Mouse (Mus musculus) frontal cortex, adult 2 months (tissue): ENCODE measurements around the gene Igfbpl1. TPM values are rescaled to one million over a fixed set of nuclear protein-coding genes. Genes with fewer than 3 reads are reported as not detected.

Experiments used
- DNase-seq, 2 experiments: peaks; one replicate each; pipeline ENCODE4 v3.0.0; 2022; ENCODE audit warnings: low spot score in 1 of 2; ENCODE audit errors: extremely low spot score in 1 of 2
- polyA plus RNA-seq: library from polyadenylated mRNA; depleted of rRNA; stranded (reverse); fragments of >200 nt; gene quantifications from 2 replicates; pipeline ENCODE4 v1.2.3, GENCODE M21; 2012

Igfbpl1 gene
- polyA plus RNA-seq, 1 experiment = 13.1 TPM

DNA sequence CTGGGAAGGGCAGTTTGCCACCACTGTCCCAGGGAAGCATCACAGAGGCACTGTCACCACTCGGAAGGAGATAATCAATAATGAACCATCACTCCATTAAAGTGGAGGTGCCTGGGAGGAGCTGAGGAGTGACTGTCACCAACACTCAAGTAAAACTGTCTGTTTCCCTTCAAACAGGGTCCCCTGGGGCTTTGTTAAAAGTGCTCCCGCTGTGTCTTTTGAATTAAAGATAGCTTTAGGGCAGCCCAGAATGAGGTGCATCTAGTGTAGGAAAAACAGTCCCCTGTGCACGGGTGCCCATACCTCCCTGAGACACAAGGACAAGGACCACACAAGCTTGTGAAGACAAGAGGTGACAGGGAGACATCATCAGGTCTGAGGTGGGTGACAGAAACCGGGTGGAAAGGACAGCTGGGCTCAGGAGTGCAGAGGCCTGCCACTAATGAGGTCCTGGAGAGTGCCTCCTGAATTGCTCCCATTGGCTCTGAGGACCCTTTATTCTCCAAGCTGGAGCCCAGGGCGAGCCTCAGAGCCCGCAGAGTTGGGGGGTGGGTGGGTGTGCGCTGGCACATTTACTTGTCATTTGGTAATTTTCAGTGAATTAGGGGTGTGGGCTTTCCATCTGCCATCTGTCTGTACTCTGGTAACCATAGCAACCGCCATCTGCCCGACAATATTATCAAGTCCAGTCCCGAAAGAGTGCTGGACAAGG is 2.5 kb downstream of the Igfbpl1 start:
- no peak for DNase-seq

DNA sequence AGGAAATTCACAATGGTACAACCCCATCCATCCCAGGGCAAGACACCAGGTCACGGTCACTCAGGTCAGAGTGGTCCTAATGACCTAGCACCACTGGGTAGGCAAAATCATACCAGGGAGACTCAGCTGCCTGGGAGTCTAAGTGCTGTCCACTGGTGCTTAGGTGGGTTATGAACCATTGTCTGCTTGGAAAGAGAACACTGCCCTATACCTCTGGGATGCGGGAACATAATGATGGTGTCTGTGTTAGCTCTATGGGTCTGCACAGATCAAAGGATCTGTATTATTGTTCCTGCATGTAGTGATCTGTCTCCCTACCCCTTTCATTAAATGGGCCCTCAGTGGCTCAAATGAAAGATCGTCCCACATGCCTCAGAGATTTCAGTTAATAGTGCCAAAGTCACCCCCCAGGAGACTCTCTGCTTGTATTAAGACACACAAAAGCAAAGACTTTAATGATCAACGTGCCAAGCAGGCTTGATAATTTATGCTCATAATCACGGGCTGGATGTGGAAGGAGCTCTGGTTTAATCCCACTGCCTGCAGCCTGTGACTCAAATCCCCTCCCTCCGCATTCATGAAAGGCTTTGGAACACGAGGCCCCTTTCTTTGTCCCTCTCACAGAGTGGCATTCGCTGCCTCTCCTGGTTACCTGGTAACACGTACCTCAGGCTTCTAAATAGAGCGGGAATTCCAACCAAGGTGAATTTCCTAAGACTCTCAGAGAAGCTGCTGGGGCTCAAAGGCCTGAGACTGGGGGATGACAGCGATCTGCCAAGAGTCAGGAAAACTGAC is 3.7 kb downstream of the Igfbpl1 start:
- no peak for DNase-seq

DNA sequence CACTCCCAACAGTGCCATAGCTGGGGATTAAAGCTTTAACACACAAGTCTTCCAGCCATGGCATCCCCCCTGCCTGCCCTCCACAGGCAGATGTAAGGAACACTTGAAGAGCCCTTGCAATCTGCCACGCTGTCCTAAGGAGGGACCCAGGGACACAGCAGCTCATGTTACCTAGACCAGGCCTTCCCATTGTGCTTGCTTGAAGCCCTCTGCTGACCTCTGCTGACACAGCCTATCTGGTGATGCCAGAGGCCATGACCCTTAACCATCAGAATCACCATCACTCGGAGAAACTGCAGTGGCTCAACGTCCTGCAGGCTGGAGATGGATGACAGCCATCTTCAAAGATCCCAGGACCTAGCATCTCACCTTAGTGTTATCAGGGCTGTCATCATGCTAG is 4.7 kb downstream of the Igfbpl1 start:
- DNase-seq = no peak

DNA sequence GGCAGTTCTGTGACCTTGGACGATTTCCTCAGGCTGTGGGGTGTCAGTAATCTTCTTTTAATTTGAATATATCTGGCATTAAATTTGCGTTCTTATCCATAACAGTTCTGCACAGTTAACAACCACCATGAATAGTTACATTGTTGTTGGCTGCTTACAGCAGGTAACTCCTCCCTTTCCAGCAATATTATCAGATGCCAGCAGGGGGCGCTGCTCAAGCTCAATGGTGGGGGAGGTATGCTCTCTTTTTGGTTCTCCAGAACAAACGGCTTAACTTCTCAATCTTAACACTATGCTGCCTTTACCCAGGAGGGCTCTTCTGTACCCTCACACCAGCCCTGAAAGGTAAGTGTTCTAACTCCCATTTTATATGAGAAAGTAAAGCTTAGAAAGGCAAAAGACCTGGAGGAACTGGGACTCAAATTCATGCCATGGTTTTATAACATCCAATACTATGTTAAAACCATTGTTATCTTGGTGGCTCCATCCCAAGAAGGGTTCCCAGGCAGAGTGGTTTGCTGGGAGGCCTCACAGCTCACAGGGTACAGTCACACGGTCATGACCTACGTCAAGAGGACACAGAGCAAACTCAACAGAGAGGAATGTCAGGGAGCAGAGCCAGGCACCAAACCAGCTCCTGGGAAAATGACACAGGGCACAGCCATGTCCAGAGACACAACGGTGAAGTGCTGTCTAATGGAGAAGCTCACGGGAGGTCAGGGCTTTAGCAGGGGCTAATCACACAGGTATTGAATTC is 6.5 kb downstream of the Igfbpl1 start:
- DNase-seq = peak in 1 of 2 experiments; percentile 82

DNA sequence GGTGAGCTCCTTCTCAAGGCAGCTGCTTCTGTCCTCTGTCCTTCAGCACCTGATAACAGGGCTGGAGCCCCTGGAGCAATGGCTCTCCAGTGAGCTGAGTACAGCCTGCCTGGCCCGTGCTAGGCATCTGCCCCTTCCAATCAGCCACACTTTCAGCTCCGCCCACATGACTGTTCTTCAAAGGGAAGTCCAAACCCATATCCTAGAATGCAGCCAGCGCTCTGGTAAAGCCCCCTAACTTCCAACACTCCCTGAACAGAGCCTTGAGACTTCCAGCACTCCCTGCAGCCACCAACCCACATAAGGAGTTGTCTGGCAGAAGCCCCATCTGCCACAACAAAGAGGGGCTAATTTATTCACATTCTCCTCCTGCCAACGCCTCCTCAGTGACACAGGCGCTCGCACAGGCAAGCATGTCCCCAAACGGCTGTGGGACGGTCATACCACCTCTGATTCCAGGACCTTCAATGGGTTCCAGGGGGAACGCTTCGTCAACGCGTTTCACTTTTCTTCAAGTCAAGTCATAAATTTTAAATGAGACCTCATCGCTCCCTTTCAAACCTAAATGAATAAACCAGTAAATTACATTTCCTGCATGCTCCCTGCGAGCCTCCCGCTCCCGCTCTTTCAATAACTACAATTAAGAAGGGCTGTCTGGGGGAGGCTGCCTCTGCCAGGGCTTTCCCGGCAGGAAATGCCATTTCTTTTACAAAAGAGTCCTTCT is 7.4 kb downstream of the Igfbpl1 start:
- peak in 1 of 2 experiments; percentile 55 for DNase-seq

DNA sequence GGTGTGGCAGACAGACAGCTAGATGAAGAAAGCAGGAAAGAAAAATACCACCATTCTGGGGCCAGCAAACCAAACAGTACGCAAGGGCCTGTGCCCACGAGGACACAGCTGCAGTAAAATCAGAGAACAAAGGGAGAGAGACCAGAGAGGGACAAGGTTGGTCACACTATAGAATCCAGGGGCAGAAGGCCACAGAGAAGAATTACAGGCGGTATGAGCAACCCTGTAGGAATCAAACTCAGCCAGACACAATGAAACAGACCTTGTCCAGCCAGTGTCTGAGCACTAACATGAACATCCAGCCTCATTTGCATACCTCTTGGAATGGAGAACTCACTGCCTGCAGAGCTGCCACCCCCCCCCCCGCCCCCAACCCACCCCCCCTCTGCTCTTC is 7.9 kb downstream of the Igfbpl1 start:
- no peak for DNase-seq

DNA sequence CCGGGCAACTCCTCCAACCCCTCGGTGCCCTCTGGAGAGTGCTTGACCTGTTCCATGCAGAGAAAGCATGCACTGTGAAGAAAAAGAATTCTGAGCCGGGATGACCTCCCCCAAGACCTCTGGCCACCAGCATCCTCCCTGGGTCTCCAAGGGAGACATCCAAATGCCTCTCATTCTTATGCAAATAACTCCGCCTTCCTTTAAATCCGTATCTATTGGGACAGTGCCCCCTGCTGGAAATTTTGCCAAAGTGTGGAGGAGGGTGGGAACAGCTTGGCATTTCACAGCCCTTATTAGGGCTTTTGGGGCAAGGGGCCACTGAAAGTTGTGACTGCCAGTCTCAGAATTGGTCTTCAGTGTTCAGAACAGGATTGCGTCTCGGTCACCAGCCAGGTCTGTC is 11.2 kb downstream of the Igfbpl1 start:
- DNase-seq = peak in 1 of 2 experiments; percentile 79

DNA sequence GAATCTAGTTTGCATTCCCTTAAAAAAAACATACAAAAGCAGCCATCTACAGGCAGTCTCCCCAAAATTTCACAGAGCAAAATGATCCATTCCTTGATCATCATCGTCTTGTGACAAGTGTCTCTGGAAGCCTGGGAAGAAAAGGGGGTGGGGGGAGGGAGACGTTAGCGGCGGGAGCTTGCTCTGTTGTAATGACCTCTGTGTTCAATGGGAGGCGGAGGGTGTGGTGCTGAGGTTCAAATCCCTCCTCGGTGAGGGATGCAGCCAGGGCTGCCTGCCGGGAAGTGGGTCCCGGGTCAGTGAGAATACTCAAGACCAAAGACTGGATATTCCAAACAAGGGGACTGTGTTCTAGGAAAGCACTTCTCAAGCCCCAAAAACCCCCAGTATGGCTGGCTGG is 15.5 kb downstream of the Igfbpl1 start:
- no peak for DNase-seq

DNA sequence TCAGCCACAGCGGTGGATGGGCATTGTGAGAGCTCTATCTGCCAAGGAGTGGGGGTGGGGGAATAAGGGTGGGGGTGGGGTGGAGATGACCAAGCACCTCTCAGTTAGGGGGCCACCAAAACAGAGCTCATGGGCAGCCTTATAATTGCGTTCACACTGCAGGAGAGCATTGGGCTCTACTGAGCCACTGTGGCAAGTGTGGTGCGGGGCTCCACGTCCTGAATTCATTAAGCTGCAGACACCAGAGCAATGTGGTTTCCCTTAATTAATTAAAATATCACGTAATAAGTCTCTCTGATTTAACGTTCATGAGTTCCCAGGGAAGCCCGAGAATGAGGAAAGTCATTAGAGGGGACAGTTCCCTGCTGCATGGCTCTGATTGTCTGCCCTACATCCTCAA is 18.7 kb downstream of the Igfbpl1 start:
- DNase-seq = no peak

DNA sequence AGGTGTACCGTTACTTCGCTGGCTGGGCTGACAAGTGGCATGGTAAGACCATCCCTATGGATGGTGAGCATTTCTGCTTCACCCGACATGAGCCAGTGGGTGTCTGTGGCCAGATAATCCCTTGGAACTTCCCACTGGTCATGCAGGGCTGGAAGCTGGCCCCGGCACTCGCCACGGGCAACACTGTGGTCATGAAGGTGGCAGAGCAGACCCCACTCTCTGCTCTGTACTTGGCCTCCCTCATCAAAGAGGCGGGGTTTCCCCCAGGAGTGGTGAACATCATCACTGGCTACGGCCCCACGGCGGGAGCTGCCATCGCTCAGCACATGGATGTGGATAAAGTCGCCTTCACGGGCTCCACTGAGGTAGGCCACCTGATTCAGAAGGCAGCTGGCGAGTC is 23.8 kb downstream of the Igfbpl1 start:
- no peak for DNase-seq

DNA sequence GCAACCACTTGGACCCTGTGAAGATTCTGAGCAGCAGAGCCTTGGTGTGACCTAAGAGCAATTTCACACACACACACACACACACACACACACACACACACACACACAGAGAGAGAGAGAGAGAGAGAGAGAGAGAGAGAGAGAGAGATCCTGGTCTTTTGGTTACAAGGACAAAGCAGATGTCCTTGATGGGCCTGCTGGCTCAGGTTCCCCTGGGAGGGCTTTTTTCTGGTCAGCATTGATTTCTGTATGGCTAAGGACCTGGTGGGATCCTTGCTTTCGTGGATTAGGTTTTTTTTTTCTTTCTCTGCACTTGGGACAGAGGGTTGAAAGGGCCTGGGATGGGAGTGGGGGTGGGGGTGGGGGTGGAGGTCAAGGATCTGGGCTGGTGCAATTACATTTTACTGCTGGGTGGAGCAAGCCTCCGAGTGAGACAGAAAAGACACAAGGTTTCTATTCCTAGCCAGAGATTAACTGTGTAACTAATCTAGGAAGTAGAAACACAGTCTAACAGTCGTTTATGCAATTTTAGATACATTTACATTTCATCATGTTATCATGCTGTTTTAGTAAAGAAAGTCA is 26.7 kb downstream of the Igfbpl1 start:
- DNase-seq = no peak

DNA sequence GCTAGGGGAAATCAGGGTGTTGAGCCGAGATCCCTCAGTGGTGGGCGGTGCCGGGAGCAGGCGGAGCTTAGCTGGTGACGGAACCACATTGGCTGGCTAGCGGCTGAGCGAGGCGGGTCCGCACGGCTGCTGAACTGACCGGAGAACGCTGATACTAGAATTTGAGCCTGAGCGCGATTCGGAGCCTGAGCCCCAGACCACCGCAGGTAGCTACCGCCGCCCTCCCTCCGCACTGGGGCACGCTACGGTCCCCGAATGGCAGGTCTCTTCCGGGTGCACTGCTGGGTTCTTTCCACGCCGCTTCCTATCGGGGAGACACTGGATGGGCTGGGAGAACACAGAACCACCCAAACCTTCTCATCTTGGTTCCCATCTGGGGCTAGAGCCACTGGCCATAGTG is 27.8 kb downstream of the Igfbpl1 start, which contains the start of gene Aldh1b1:
TSS of gene Aldh1b1 (plus strand) at position 59 of the 400 bp plus-strand sequence.
- DNase-seq = peak; percentile 31 to 80

DNA sequence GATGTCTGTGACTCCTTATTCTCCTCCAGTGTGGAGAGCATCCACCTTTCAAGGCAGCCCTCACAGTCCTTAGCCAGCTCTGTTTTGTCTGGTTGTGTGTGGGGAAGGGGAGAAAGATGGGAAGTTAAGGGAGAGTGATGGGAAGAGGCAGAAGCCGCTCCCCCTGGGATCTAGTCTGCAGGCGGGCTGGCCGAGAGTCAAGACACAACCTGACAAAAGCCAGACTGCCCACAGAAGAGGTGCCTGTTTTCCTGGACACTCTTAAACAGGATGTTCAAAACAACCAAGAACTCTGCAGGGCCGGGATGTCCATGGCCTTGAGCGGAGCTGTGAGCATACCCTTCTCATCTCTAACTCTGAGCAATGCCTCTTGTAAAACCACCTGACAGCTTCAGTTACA is 30.0 kb downstream of the Igfbpl1 start:
- no peak for DNase-seq

DNA sequence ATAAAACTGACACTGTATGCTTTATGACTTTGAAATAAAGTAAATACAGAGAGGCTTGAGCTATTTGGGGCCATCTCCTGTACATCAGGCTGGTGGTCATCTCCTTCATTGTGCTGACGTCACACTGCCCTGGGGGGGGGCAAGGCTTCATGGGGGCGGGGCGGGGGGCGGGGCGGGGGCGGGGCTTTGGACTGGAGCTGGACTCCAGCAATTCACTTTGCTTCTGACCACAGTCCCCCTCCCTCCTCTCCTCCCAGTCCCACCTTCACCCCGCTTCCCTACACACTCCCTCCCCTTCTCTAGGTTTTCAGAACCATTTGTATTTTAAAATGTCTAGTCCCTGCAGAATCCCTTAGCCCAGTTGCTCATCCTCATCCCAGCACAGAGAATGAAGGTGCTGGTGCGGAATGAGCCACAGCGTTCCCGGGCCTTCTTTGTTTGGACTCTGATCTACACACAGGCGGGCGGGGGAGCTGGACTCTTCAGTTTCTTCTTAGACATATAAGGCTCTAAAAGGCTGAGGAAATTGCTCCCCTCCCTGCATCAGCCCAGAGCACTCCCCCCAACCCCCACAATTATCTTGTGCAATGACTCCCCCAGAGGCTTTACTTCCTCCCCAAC is 31.4 kb downstream of the Igfbpl1 start:
- no peak for DNase-seq

DNA sequence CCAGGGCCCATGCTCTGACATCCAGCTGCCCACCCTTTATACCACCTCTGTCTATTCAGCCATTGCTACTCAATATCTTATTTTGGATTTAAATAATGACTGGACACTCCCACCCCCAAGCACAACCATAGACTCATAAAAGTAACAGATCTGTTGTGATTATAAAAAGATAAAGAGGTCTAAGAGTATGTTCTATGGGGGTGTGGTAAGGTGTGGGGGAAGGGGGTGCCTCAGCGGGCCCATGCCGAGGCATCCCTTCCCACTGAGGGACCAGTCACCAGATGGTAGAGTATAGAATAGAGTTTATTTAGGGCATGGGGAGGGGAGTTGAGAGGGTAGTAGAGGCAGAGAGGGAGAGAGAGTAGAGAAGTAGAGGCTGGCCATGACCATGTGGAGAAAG is 36.7 kb downstream of the Igfbpl1 start:
- no peak for DNase-seq

DNA sequence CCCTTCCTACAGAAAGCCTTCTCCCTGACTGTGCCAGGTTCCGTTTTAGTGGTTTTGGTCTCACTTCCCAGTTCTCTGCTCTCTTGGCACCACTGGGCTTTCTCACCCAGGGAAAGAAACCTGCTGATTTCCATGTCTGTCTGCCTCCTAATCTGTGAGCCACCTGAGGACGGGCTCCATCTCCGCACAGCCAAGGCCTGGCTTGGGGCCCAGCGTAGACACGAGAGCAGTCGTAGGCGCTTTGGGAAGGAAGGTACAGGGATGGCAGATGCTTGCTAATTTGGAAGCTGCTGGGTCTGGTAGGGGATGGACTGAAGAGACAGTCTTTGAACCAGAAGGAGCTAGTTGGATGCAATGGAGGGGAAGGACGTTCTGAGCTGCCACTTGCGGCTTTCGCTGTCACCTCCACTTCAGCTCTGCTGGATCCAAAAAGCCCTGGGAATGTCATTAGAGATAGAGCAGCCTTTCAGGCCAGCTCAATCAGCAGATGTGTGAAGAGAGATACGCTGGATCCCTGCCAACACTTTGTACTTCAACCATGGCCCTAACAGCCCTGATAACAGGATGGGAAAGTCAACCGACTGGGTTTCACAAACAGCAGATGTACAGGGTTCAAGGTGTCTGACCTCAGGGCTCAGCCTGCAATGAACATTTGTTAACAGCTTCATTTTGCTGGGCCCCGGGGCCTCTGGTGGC is 37.3 kb downstream of the Igfbpl1 start:
- DNase-seq = peak; percentile 56 to 78

DNA sequence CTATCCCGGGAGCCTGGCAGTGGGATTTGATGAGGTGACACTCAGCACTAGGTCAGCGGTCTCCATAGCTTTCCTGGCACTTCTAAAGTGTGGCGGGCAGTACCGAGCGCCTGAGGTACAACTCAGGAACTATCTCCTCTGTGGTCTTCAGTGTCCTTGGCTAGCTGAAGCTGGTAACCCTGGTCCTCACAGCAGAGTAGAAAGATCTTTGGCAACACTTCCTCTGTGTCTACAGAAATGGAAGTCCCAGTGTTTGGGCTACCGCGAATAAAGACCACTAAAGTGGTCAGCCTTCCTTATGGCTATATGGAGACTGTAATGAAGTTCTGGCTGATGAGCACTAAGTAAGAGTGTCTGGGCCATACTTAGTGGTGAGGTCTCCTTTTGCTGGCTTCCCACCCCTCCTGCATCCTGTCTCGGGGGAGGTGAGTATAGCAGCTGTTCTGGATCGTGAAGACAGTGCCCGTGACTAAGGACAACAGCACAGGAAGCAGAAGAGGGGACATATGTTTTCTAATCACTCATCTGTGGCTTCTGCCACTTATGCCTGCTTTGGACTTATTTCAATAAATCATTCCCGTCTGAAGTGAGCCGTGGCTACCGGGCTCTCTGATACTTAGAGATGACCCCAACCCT is 38.2 kb downstream of the Igfbpl1 start:
- DNase-seq = no peak

DNA sequence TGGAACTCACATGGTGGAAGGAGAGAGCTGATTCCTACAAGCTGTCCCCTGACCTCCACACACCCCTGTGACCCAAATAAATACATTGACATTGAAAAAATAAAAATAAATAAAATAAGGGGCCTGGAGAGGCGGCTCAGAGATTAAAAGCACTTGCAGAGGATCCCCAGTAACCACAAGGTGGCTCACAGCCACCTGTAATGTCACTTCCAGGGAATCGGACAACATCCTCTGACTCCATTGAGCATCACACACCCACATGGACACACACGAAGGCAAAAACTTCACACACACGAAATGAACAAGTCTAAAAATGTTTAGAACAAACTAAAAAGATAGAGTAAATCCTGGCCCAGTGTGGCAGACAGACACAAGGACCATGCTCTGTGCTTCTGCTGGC is 40.0 kb downstream of the Igfbpl1 start:
- no peak for DNase-seq

DNA sequence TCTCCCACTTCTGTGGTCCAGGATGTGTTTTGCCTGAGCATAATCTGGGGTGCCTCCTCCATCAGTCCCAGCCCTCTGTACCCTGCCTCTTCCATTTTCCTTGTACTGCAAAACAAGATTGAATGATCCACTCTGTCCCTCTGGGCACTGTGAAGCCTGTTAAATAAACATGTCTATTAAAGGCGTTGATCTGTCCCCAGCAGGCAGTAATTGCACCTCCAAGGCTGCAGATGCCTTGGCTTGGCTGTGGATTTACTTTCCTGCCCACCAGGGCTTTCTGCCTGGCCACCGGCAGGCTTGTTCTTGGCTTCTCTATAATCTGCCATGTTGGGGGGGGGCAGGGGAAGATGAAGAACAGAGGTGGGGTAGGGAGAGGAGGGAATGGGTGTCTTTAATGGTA is 40.8 kb downstream of the Igfbpl1 start:
- no peak for DNase-seq
